Mouse (Mus musculus): ENCODE data around the gene Pou6f2. TPM values are rescaled to one million over a fixed set of nuclear protein-coding genes. Genes with fewer than 3 reads are reported as not detected.

Pou6f2 gene
- 0.42 TPM for polyA plus RNA-seq (2014; fragmentation: Illumina TruSeq; extraction: RNeasy Lipid Tissue Mini Kit (QIAGEN cat#74804); ENCODE audit: low read depth, low replicate concordance)

GRCm38 (mm10) chr13:18397586-18397985 is at the start of gene Pou6f2:
Gene Pou6f2, minus strand, starts transcription at chr13:18397686.

